Mouse (Mus musculus) mesoderm, embryonic 11.5 days (tissue): Measurements from ENCODE around the gene Prkg1.

Experiments used
- DNase-seq: peaks from one replicate; pipeline ENCODE4 v3.0.0-alpha.2; 2012; ENCODE audit warnings: low read depth, low spot score

The Prkg1 gene

GRCm38 (mm10) chr19:31746635-31747034, 18.2 kb downstream of the Prkg1 start:
- DNase-seq, result no peak

DNA sequence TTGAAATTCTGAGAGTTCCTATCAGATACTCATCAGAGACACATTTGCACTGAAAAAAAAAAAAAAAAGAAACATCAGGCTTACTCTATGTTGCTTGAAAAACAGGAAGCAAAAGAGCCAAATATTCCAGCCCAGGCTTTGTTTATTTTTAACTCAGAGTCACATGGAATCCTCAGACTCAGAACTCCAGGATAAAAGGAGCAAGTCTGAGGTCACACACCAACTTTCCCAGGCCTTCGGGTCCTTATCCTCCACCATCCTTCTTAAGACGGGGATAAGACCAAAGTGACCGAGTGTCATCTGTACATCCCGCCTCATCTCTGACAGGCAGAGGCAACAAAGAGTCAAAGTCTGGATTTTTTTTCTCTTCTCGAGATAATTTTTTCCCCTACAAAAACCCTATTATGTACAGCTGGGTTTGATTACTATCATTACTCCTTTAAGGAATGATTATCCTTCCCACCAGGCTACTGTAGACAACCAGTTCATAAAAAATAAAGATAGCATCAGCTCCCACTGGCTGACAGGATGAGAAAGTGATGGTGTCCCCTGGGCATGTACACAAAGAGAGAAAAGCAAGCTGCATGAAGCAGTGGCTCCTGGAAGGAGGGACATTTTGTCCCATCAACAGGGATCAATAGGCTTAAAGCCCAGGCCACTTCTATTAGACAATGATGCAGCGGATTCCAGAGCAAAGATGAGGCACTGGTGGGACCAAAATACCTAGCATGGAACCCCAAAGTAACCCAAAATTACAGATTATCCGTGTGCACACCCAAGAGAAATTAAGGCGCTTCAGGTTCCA, 21.4 kb downstream of the Prkg1 start:
- no peak for DNase-seq

GRCm38 (mm10) chr19:31714900-31715299, 49.9 kb downstream of the Prkg1 start:
- DNase-seq, result no peak

DNA sequence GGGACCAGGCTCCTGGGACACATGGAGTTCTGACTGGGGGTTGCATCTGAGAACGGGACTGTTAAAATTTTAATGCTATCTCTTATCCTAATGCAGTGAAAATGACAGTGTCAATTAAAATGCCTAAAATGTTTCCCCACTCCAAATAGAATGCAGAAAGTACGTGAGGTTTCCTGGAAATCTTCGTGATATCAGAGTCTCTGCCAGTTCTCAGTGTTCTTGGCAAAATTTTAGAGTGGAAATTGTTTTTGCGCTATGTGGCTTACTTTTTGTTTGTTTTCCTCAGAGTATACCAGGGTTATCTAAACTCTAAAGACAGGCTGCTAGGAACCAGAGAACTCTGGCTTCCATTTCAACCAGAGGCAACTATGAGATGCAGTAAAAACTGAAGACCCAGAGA, 50.4 kb downstream of the Prkg1 start:
- DNase-seq, result no peak

DNA sequence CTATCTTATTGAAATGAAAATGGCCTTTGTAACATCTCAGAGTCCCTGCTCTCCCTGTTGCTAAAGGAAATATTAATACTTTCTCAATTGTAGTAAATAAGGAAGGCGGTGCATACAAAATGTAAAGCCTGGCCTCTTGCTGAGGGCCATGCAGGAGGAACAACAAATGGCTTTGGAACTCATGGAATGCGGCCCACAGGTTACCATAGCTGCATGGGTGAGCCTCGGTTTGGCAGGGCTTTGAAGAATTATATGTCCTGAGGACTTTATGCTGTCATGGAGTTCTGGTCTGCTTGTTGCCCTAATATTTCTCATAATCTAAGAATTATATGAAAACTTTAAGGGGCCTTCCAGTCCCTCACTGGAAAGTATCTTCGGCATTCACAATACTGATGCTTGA, 51.5 kb downstream of the Prkg1 start:
- DNase-seq, result no peak

DNA sequence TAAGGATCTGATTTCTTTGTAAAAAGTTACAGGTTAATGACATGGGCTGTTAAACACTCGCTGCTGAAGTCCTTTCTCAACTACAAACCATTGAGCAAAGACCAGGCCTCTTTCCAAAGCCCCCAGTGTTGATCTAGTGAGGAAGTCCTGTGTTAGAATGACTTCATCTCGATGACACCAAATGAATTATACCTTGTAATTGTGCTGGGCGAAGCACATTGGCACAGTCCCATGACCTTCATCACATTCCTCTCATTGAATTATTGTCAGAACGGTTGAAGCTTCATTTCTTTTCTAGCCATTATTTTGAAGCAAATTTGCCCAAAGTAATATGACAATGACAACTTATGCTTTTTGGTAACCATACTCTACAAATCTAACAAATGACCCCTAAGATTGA, 54.5 kb downstream of the Prkg1 start:
- no peak for DNase-seq

GRCm38 (mm10) chr19:31703991-31704390, 60.8 kb downstream of the Prkg1 start:
- no peak for DNase-seq

DNA sequence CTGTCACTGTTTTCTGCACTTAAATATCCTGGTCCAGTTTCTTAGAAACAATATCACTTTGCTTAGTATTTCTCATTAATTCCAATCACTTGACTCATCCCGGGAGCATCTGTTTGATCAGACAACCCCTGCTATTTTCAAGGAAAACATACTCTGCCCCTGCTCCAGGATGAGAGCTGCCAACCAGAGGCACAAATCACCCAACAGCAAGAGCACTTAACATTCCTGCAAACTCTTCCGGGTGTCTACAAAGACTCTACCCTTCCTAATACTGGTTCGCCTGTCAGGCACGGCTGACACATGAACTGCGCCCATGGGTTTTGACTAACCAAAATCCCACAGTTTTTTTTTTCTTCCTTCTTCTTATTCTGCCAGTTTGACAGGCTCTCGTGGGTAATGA, 65.9 kb downstream of the Prkg1 start:
- DNase-seq, result peak; percentile 40

DNA sequence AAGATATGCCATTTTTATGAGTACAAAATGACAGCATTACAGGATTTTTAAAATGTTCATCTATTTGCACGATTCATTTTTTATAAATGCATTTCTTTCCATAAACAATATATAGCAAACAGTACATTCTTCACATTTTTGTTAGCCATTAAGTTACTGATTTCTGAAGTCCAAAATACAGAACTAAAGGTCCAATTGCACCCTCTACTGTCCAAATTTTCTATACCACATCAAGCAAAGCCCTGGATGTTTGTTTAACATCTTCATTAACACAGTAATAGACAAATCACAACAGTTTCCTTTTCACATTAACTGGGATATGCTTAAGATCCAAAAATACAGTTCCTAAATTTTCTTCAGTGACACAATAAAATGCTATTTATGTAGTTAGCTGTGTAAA, 84.0 kb downstream of the Prkg1 start:
- DNase-seq, result no peak

DNA sequence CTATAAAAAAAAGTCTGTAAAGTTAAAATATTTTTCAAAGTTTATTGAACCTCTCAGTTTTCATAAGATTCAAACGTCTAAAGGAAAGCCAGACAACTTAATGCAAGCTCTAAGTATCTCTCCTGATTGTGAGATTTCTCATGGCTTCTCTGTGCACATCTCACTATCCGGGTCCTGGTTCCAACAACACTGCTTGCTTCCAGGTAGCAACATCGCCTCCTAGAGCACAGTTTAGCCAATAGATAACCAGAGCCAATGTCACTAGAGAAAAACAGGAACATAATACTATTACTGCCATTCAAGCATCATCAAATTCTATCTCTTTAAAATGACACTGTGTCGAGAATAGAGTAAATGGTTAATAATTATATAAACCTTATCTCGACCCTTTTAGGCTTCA, 86.5 kb downstream of the Prkg1 start:
- DNase-seq, result no peak

GRCm38 (mm10) chr19:31671726-31672125, 93.1 kb downstream of the Prkg1 start:
- DNase-seq, result no peak

- DNase-seq, result no peak
Observed at GRCm38 (mm10) chr19:31665007-31665406, 99.8 kb downstream of the Prkg1 start.

GRCm38 (mm10) chr19:31664159-31664991, 100.5 kb downstream of the Prkg1 start:
- DNase-seq, result peak; percentile 66

- peak; percentile 69 for DNase-seq
Observed at GRCm38 (mm10) chr19:31663437-31664158, 101.2 kb downstream of the Prkg1 start.

DNA sequence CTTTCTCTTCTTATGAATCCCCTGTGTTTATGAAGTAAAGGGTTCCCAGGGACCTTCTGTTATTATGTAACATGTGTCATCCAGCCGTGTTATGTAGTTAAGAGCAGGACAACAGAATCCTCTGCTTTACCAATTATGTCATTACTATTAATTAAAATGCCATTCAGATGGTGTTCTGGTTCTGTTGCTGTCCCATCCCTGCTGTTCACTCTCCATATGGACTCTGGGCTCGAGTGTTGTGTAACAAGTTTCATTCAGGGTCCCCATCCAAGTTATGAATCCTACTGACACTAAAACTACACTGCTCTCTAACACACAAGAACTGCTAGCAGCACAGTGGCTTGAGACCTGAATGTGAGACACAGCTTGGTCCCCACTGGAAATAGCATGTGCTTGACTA, 102.0 kb downstream of the Prkg1 start:
- no peak for DNase-seq

GRCm38 (mm10) chr19:31658751-31659397, 106.0 kb downstream of the Prkg1 start:
- DNase-seq, result no peak

GRCm38 (mm10) chr19:31656256-31656655, 108.6 kb downstream of the Prkg1 start:
- no peak for DNase-seq

GRCm38 (mm10) chr19:31655826-31656225, 109.0 kb downstream of the Prkg1 start:
- DNase-seq, result no peak

GRCm38 (mm10) chr19:31654022-31654421, 110.8 kb downstream of the Prkg1 start:
- no peak for DNase-seq

DNA sequence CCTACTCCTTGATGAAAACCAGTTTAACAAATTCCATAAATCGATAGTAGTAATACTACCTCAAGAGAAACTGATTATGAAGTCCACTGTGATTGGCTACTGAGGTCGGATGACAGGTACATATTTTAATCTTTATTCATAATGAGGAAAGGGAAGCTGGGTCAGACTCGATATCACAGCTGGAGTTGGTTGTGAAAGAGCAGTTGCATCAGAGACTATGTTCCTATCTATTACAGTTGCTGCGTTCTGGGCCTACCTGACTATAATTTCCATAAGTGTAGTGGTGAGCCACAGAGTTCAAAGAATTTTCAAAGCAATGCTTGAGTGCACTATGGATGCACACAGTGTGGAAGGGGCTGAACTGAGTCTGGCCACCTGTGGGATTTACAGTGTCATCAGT, 114.4 kb downstream of the Prkg1 start:
- DNase-seq, result no peak

DNA sequence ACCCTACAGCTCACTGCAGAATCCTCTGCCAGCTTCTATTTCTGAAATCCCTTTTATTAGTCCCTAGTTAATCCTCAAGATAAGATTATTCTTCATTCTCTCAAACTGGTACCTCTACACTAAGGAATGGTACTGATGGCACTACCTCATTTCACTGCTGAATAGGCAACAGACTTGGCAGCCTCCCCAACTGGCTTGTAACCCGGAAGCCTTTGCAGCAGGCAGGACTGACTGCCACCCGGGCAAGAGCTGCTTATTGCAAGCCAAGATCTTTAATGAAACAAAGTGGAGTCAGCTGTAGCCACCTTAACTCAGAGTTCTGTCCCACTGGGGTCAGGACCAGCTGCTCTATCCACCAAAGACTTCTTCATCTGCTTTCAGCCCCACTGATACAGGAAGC, 117.3 kb downstream of the Prkg1 start:
- no peak for DNase-seq
